Mouse (Mus musculus): ENCODE results near the gene Teddm3.
A peak's percentile ranks its signal among the peaks of the same experiment; 100 is the strongest.
"Not testable (repeated sequence)": the region's sequence is repeated elsewhere in the genome, so short reads cannot be mapped to it uniquely, and the experiment has no call there.

The Teddm3 gene

GRCm38 (mm10) chr16:21153900-21154299 lies at the start of gene Teddm3:
Teddm3 (minus strand) TSS chr16:21154000.
- not testable (repeated sequence) for DNase-seq

GRCm38 (mm10) chr16:21202731-21203130 lies 48.9 kb upstream of the Teddm3 start:
- no peak for DNase-seq

GRCm38 (mm10) chr16:21199426-21199825 lies 45.6 kb upstream of the Teddm3 start:
- no peak for DNase-seq

GRCm38 (mm10) chr16:21198529-21198928 lies 44.7 kb upstream of the Teddm3 start:
- DNase-seq = no peak

GRCm38 (mm10) chr16:21198006-21198405 lies 44.2 kb upstream of the Teddm3 start:
- no peak for DNase-seq

- no peak for DNase-seq
Measured at GRCm38 (mm10) chr16:21197542-21197941, 43.7 kb upstream of the Teddm3 start.

GRCm38 (mm10) chr16:21196576-21196975 lies 42.8 kb upstream of the Teddm3 start:
- no peak for DNase-seq

GRCm38 (mm10) chr16:21195260-21195866 lies 41.6 kb upstream of the Teddm3 start:
- no peak for DNase-seq

GRCm38 (mm10) chr16:21194182-21194581 lies 40.4 kb upstream of the Teddm3 start:
- DNase-seq = no peak

GRCm38 (mm10) chr16:21192509-21193354 lies 38.9 kb upstream of the Teddm3 start:
- peak; percentile 49 for DNase-seq

- DNase-seq = no peak
Measured at GRCm38 (mm10) chr16:21191569-21191968, 37.8 kb upstream of the Teddm3 start.

GRCm38 (mm10) chr16:21188345-21188744 lies 34.5 kb upstream of the Teddm3 start:
- no peak for DNase-seq

- DNase-seq = no peak
Measured at GRCm38 (mm10) chr16:21187568-21187967, 33.8 kb upstream of the Teddm3 start.

GRCm38 (mm10) chr16:21184697-21185096 lies 30.9 kb upstream of the Teddm3 start:
- no peak for DNase-seq

GRCm38 (mm10) chr16:21182108-21182507 lies 28.3 kb upstream of the Teddm3 start:
- peak; percentile 68 for DNase-seq

- DNase-seq = no peak
Measured at GRCm38 (mm10) chr16:21175236-21175635, 21.4 kb upstream of the Teddm3 start.

- no peak for DNase-seq
Measured at GRCm38 (mm10) chr16:21168730-21169129, 14.9 kb upstream of the Teddm3 start.

GRCm38 (mm10) chr16:21165343-21166220 lies 11.8 kb upstream of the Teddm3 start:
- not testable (repeated sequence) for DNase-seq

- not testable (repeated sequence) for DNase-seq
Measured at GRCm38 (mm10) chr16:21163423-21163822, 9.6 kb upstream of the Teddm3 start.

- not testable (repeated sequence) for DNase-seq
Measured at GRCm38 (mm10) chr16:21159226-21159625, 5.4 kb upstream of the Teddm3 start.

GRCm38 (mm10) chr16:21156261-21156660 lies 2.5 kb upstream of the Teddm3 start:
- DNase-seq = not testable (repeated sequence)

- peak; percentile 10 for DNase-seq
Measured at GRCm38 (mm10) chr16:21151564-21152361, 2.0 kb downstream of the Teddm3 start.

Measured in layer of hippocampus, adult 9-11 months (tissue).